Mouse (Mus musculus): ENCODE data around the gene Stat2. TPM values are rescaled to one million over a fixed set of nuclear protein-coding genes. Genes with fewer than 3 reads are reported as not detected.
"Not testable (repeated sequence)": the region's sequence is repeated elsewhere in the genome, so short reads cannot be mapped to it uniquely, and the experiment has no call there.

Stat2 gene
- polyA plus RNA-seq, 1 experiment from 2014 or later, result 20.4 TPM

DNA sequence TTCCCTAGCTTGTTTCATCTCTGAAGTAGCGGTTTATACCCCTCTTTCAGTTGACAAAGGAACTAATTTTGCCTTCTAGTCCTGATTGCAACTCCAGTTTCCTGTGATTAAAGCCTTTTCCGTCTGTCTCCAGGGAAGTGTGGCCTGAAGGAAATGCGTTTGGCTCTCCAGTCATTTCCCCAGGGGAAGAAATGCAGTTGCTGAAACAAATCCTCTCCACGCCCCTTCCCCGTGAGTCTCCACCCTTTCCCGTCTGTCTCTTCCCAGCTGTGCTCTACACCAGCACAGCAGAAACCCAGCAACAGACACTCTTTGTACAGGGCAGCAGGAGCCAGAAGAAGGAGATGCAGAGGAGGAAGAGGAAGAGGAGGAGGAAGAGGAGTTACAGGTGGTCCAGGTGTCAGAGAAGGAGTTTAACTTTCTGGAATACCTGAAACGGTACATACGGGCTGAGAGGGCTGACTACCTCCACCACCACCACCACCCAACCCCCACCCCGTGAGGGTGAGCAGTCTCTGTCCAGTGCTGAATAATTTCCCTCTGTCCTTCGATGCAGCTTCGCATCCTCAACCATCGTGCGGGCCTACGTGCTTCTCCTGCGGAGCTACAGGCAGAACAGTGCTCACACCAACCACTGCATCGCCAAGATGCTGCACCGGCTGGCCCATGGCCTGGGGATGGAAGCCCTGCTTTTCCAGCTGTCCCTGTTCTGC lies 23.2 kb upstream of the Stat2 start:
- H3K9me3 ChIP-seq (replicated peaks; ENCODE audit: control insufficient read depth, low read length, poor library complexity, severe bottlenecking), result no peaks in the 10 kb centered on the region
- H3K4me1 ChIP-seq (ENCODE audit: control insufficient read depth, insufficient read depth, low read length), result no peaks in the 10 kb centered on the region
- H3K9ac ChIP-seq (ENCODE audit: low read depth, low read length), result no peak overlapping the region
- no peak for ATAC-seq
- no peak overlapping the region for H3K4me2 ChIP-seq (ENCODE audit: low read length)
- H3K4me3 ChIP-seq (ENCODE audit: low read depth, low read length), result no peak overlapping the region
- 0 out of 2 replicates have a peak overlapping the region, but pooled peaks have one; percentile 7 for H3K27ac ChIP-seq (ENCODE audit: low read length)
- H3K27me3 ChIP-seq (ENCODE audit: control insufficient read depth, insufficient read depth, low read depth, low read length), result no peaks in the 10 kb centered on the region
- WGBS, result 91% methylated on average over 17 of the region's 17 CpGs
- peaks cover 22% of the 10 kb centered on the region for H3K36me3 ChIP-seq (ENCODE audit: control insufficient read depth, insufficient read depth, low read length)

DNA sequence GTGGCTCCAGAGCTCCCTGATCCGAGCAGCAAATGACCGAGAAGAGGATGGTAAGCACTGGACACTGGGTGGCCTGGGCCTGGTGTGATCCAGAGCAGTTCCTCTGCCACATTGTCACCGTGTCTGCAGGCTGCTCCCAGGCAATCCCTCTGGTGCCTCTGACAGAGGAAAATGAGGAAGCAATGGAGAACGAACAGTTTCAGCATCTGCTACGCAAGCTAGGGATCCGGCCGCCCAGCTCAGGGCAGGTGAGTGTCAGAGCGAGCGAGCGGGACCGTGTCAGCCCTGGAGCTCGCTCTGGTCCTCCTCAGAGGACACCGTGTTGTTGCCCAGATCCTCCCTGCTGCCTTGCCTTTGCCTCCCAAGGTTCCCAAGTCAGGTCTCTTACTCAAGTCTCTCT lies 19.8 kb upstream of the Stat2 start:
- Histone ChIP-seq H3K9me3 (replicated peaks; ENCODE audit: control insufficient read depth, low read length, poor library complexity, severe bottlenecking) (no peaks in the 10 kb centered on the region), H3K4me3 (ENCODE audit: low read depth, low read length) (no peak overlapping the region), H3K9ac (ENCODE audit: low read depth, low read length) (no peak overlapping the region), H3K4me1 (ENCODE audit: control insufficient read depth, insufficient read depth, low read length) (no peaks in the 10 kb centered on the region), H3K4me2 (ENCODE audit: low read length) (no peak overlapping the region), H3K27ac (ENCODE audit: low read length) (no peak overlapping the region), H3K27me3 (ENCODE audit: control insufficient read depth, insufficient read depth, low read depth, low read length) (no peaks in the 10 kb centered on the region), H3K36me3 (ENCODE audit: control insufficient read depth, insufficient read depth, low read length) (peaks cover 19% of the 10 kb centered on the region)
- WGBS, result 85% methylated on average over 9 of the region's 13 CpGs
- ATAC-seq, result no peak

DNA sequence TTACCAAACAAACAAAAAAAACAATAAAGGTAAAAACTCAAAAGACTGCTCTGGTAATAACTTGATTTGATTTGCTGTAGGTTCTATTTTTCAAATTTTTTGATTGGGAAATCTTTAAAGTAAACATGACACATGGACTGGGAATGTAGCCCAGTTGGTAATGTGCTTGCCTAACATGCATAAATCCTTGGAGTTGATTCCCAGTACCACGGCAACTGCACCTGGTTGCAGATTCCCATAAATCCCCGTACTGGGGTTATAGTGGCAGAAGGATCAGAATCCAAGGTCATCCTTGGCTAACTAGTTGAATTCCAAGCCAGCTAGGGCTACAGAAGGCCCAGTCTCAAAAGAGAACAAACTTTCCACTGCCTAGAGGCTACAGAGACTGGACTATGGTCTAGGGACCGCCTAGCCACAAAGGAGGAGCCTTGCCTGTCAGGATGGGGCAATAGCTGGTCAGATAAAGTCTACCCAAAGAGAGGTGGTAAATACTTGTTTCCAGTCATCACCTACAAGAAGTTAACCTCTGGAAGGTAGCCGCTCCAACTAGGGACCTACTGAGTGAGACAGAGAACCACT lies 16.6 kb upstream of the Stat2 start, which contains the start of gene Apon:
Gene Apon (plus strand): TSS at position 420 of the 579 bp plus-strand sequence.
- WGBS, result 87% methylated on average over 4 of the region's 4 CpGs
- Histone ChIP-seq H3K9ac (ENCODE audit: low read depth, low read length) (no peak within 1 kb of the TSS), H3K9me3 (replicated peaks; ENCODE audit: control insufficient read depth, low read length, poor library complexity, severe bottlenecking) (no peaks in the 10 kb centered on the region), H3K4me1 (ENCODE audit: control insufficient read depth, insufficient read depth, low read length) (no peaks in the 10 kb centered on the region), H3K4me2 (ENCODE audit: low read length) (no peak within 1 kb of the TSS), H3K27me3 (ENCODE audit: control insufficient read depth, insufficient read depth, low read depth, low read length) (no peaks in the 10 kb centered on the region), H3K4me3 (ENCODE audit: low read depth, low read length) (no peak within 1 kb of the TSS), H3K27ac (ENCODE audit: low read length) (no peak within 1 kb of the TSS), H3K36me3 (ENCODE audit: control insufficient read depth, insufficient read depth, low read length) (peaks cover 13% of the 10 kb centered on the region)
- no peak for ATAC-seq

DNA sequence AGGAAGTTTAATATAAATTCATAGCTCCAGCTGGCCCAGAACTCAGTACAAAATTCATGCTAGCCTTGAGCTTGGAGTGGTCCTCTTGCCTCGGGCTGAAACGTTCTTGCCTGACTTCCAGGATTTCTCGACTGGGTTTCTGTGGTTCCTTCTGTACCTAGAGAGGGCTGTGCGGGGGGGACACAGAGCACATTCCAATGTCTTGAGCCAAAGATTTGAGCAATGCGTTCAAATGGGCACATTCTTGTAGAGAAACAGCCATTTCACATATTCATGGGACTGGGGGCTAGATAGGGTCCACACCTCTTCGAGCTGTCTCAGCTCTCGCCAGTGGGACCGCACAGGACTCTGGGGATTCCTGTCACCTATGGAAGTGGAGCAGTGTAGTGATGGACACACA lies 14.4 kb upstream of the Stat2 start:
- Histone ChIP-seq H3K36me3 (ENCODE audit: control insufficient read depth, insufficient read depth, low read length) (no peaks in the 10 kb centered on the region), H3K9me3 (replicated peaks; ENCODE audit: control insufficient read depth, low read length, poor library complexity, severe bottlenecking) (no peaks in the 10 kb centered on the region), H3K27me3 (ENCODE audit: control insufficient read depth, insufficient read depth, low read depth, low read length) (no peaks in the 10 kb centered on the region), H3K4me1 (ENCODE audit: control insufficient read depth, insufficient read depth, low read length) (no peaks in the 10 kb centered on the region), H3K4me3 (ENCODE audit: low read depth, low read length) (no peak overlapping the region), H3K27ac (ENCODE audit: low read length) (no peak overlapping the region), H3K9ac (ENCODE audit: low read depth, low read length) (no peak overlapping the region), H3K4me2 (ENCODE audit: low read length) (no peak overlapping the region)
- 91% methylated on average over 8 of the region's 8 CpGs for WGBS
- ATAC-seq, result no peak

DNA sequence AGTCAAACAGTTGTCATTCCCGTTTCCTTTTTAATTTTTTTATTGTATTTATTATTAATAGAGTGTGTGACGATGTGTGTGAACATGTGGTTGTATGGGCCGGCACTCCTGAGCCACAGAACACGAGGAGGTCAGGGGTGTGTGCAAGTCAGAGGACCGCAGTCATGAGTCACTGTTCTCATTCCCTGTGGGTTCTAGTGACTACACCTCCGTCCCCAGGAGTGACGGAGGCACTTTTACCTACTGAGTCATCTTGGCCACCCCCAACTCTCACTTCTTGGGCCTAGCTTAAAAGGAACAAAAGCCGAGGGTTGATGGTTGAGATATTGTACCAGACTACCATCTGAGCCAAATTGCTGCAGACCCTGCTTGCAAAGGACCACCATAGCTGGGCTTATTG lies 14.0 kb upstream of the Stat2 start:
- H3K27ac ChIP-seq (ENCODE audit: low read length), result no peak overlapping the region
- H3K9ac ChIP-seq (ENCODE audit: low read depth, low read length), result no peak overlapping the region
- no peak overlapping the region for H3K4me3 ChIP-seq (ENCODE audit: low read depth, low read length)
- 93% methylated on average over 8 of the region's 8 CpGs for WGBS
- no peak overlapping the region for H3K4me2 ChIP-seq (ENCODE audit: low read length)
- H3K4me1 ChIP-seq (ENCODE audit: control insufficient read depth, insufficient read depth, low read length), result no peaks in the 10 kb centered on the region
- no peaks in the 10 kb centered on the region for H3K36me3 ChIP-seq (ENCODE audit: control insufficient read depth, insufficient read depth, low read length)
- no peaks in the 10 kb centered on the region for H3K9me3 ChIP-seq (replicated peaks; ENCODE audit: control insufficient read depth, low read length, poor library complexity, severe bottlenecking)
- no peak for ATAC-seq
- no peaks in the 10 kb centered on the region for H3K27me3 ChIP-seq (ENCODE audit: control insufficient read depth, insufficient read depth, low read depth, low read length)

DNA sequence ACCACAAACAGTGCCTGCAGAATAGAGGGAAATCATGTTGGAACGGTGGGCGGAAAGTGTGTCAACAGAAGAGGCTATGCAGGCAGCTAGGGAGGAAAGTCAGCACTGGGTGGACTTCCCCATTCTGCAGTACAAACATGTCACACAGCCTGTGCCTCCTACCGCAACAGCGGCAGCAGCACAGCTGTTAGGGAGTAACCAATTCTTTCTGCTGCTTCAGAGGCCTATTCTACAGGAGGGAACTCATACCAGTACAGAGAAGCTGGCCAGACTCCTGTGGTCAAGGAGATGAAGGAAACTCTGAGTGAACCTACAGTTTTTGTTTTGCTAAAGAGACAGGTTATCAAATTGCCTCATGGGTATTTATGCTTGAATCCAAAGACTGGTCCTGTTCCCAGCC lies 11.4 kb upstream of the Stat2 start:
- Histone ChIP-seq H3K27me3 (ENCODE audit: control insufficient read depth, insufficient read depth, low read depth, low read length) (no peaks in the 10 kb centered on the region), H3K9me3 (replicated peaks; ENCODE audit: control insufficient read depth, low read length, poor library complexity, severe bottlenecking) (no peaks in the 10 kb centered on the region), H3K36me3 (ENCODE audit: control insufficient read depth, insufficient read depth, low read length) (no peaks in the 10 kb centered on the region), H3K4me3 (ENCODE audit: low read depth, low read length) (no peak overlapping the region), H3K27ac (ENCODE audit: low read length) (no peak overlapping the region), H3K4me1 (ENCODE audit: control insufficient read depth, insufficient read depth, low read length) (no peaks in the 10 kb centered on the region), H3K4me2 (ENCODE audit: low read length) (no peak overlapping the region), H3K9ac (ENCODE audit: low read depth, low read length) (no peak overlapping the region)
- 91% methylated on average over 4 of the region's 4 CpGs for WGBS
- no peak for ATAC-seq

DNA sequence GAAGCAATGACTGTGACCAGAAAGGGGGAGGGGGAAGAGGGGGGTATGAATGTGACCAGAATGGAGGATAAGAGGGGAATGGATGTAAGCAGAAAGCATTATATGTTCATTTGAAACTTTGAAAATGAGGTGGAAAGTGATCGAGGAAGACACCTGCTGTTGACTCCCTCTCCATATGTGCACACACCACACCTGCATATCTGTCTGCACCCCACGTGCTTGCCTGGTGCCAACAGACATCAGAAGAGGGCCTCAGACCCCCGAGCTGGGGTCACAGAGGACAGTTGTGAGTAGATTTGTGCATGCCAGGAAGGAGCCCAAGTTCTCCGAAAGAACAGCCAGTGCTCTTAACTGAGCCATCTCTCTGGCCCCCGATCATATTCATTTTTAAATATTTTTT lies 10.4 kb upstream of the Stat2 start:
- H3K4me2 ChIP-seq (ENCODE audit: low read length), result no peak overlapping the region
- no peak for ATAC-seq
- H3K27ac ChIP-seq (ENCODE audit: low read length), result no peak overlapping the region
- no peaks in the 10 kb centered on the region for H3K27me3 ChIP-seq (ENCODE audit: control insufficient read depth, insufficient read depth, low read depth, low read length)
- H3K36me3 ChIP-seq (ENCODE audit: control insufficient read depth, insufficient read depth, low read length), result no peaks in the 10 kb centered on the region
- H3K9ac ChIP-seq (ENCODE audit: low read depth, low read length), result no peak overlapping the region
- H3K4me1 ChIP-seq (ENCODE audit: control insufficient read depth, insufficient read depth, low read length), result no peaks in the 10 kb centered on the region
- no peak overlapping the region for H3K4me3 ChIP-seq (ENCODE audit: low read depth, low read length)
- no peaks in the 10 kb centered on the region for H3K9me3 ChIP-seq (replicated peaks; ENCODE audit: control insufficient read depth, low read length, poor library complexity, severe bottlenecking)
- WGBS, result 91% methylated on average over 5 of the region's 5 CpGs

DNA sequence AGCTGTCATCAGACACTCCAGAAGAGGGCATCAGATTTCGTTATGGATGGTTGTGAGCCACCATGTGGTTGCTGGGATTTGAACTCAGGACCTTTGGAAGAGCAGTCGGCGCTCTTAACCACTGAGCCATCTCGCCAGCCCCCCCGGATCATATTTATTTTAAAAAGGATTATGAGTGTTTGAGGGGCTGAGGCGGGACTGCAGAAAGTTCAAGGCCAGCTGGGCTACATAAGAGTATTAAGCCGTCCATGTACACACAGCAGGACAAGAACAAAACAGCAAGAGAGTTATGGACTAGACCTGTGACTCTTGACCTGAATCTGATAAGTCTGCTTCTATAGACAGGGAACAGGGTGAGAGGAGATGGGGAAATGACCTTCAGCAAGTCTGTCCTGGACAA lies 10.0 kb upstream of the Stat2 start:
- H3K9ac ChIP-seq (ENCODE audit: low read depth, low read length); ATAC-seq: not testable (repeated sequence)
- WGBS, result 89% methylated on average over 7 of the region's 7 CpGs

DNA sequence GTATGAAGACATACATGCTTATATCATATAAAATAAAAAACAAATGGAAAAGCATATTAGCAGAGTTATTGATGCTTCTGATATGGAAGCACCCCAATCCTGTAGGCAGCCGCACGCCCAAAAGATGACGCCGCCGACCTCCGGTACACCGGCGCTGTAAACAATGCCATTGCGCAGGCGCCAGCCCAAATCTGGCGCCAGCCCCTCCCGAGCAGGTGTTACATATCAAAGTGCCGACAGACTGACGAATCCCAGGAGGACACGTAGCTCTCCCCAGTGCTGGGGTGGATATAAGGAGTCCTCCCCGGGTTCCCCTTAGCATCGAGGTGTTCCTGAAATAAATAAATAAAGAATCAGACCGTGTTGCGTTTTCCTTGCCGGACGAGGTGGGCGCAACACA lies 8.1 kb upstream of the Stat2 start:
- 82% methylated on average over 22 of the region's 22 CpGs for WGBS
- Histone ChIP-seq H3K27ac (ENCODE audit: low read length) (no peak overlapping the region), H3K9ac (ENCODE audit: low read depth, low read length) (no peak overlapping the region), H3K4me3 (ENCODE audit: low read depth, low read length) (no peak overlapping the region), H3K27me3 (ENCODE audit: control insufficient read depth, insufficient read depth, low read depth, low read length) (no peaks in the 10 kb centered on the region), H3K36me3 (ENCODE audit: control insufficient read depth, insufficient read depth, low read length) (no peaks in the 10 kb centered on the region), H3K9me3 (replicated peaks; ENCODE audit: control insufficient read depth, low read length, poor library complexity, severe bottlenecking) (no peaks in the 10 kb centered on the region), H3K4me2 (ENCODE audit: low read length) (no peak overlapping the region), H3K4me1 (ENCODE audit: control insufficient read depth, insufficient read depth, low read length) (no peaks in the 10 kb centered on the region)
- ATAC-seq, result no peak

More for the DNA sequence above, 10.0 kb upstream of the Stat2 start:
- not testable (repeated sequence) for H3K4me3 ChIP-seq (ENCODE audit: low read depth, low read length); H3K4me1 ChIP-seq (ENCODE audit: control insufficient read depth, insufficient read depth, low read length); H3K27me3 ChIP-seq (ENCODE audit: control insufficient read depth, insufficient read depth, low read depth, low read length); H3K9me3 ChIP-seq (replicated peaks; ENCODE audit: control insufficient read depth, low read length, poor library complexity, severe bottlenecking); H3K36me3 ChIP-seq (ENCODE audit: control insufficient read depth, insufficient read depth, low read length); H3K27ac ChIP-seq (ENCODE audit: low read length); H3K4me2 ChIP-seq (ENCODE audit: low read length)
